Mouse (Mus musculus): ENCODE data around the gene Chrne.

Chrne gene

DNA sequence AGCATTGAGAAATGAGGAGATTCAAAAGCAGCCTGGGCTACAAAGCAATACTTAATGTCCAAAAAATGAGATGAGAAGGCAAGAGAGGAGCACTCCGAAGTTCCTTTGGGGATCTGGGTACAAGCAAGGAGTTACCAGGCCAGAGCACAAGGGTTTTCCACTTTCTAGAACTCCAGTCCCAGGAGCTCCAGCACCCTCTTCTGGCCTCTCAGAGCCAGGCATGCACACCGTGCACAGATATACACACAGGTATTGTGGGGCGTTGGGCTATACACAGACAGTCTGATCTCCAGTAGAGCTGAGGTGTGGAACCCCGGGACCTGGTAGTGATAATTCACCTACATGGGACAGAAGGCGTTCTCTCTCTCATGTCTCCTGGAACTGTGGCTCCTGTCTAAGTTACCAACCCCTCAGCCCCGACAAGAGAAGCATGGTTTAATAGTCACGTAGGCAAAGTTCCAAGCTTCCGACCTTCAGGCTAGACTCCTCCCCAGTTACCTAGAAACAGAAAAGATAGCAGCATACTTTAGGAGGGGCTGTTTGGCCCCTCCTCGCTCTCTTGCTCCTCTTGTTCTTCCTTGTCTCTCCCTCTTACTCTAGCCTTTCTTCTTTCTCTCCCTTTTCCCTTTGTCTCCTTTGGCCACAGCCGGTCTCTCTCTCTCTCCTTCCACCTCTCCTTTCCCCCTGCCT is 4.2 kb upstream of the Chrne start:
- DNase-seq, result no peak

DNA sequence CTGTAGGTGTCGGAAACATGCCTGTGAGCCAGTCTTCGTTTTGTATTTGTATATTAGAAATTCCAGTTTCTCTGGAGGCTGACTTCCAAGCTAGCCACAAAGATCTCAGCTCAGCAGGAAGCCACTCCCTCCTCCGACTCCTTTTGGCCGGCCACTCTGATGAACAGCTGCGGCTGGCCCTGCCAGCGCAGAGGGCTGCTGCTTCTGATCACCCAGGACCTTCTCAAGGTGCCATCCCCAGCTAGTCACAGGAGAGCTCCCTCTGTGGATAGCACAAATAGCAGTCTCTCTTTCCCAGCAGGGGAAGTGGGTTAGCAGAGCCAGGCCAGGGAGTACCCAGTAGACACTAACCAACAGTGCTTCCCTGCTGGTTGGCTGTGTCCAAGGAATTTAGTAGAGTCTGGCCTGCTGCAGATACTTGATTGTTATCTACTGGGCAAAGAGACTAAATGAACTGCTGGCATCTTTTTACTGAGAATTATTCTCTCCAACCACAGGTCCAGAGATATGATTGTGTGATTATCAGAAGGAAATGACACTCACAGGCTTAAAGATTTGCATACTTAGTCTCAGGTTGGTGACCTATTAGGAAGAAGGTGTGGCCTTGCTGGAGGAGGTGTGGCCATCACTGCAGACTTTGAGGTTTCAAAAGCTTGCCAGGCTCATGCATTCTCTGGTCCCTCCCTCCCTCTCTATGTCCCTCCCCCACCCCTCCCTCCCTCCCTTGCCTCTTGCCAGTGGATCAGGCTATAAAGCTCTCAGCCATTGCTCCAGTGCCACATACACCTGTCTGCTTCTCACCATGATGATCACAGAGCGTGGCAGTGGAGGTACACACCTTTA is 3.2 kb upstream of the Chrne start:
- no peak for DNase-seq

DNA sequence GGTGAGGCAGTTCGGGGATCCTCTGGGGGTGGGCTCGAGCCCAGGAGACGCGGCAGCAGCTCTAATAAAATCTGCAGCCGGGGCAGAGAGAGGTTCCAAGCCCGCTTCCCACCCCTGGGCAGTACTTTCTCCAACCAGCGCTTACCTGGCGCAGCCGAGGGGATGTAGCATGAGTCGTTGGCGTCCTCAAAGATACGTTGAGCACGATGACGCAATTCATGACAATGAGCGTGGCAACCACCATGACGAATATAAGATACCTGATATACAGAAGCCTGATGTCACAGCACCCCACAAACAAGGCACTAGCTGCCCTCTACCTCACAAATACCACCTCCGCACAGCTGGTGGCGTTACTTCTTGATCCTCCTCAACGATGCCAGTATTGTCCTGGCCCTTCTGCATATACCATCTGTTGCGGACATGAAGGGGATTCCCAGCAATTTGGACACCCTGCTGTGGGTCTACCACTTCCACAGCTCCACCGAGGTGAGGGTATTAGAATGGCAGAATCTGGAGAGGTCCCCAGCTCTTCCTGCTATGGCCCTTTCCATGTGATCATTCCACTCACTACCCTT is 3.4 kb downstream of the Chrne start, which contains the start of gene 4930544D05Rik:
Gene 4930544D05Rik (plus strand): TSS at position 333 of the 578 bp plus-strand sequence.
- DNase-seq, result no peak

DNA sequence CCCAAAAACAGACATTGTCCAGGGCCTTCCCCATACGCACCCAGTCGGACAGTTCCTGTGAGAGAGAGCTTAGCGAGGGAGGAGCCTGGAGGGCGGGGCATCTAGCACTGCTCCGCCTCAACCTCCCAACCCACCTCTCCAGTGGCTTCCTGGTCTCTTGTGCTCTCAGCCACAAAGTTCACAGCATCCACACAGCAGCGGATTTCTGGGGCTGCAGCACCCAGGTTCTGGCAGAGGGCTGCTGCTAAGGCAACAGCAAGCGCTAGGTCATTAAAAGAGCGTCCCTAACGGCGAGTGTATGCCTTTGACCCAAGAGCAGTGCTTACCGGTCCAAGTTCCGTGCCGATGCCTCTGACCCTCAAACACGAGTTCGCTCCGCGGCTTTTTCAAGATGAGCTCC is 3.9 kb downstream of the Chrne start:
- DNase-seq, result peak; percentile 39 to 56

DNA sequence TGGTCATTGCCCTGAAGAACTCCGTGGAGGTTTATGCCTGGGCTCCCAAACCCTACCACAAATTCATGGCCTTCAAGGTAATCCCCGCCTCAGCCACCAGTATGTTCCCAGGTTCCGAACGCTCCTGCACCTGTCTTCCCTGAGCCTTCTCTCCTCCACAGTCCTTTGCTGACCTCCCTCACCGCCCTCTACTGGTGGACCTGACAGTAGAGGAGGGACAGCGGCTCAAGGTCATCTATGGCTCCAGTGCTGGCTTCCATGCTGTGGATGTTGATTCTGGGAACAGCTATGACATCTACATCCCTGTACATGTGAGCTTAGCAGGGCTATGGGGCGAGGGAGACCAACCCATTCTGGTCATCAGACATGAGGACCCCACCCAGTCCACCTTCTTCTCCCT is 6.5 kb downstream of the Chrne start:
- DNase-seq, result peak in 1 of 2 experiments; percentile 35

DNA sequence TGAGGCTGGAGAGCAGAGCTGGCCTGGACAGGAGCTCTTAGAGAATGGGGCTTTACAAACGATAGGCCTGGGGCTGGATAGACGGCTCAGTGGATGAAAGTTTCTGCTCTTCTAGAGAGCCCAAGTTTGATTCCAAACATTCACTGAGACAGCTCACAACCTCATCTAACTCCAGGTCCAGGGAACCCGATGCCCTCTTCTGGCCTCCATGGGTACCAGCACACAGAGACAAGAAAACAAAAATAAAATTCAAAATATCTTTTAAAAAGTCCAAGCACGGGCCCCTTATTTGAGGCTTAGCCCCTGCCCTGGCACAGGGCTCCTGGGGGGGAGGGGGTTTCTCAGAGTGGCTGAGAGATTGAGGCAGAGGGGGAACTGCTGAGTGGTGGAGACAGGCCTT is 8.3 kb downstream of the Chrne start:
- DNase-seq, result no peak

DNA sequence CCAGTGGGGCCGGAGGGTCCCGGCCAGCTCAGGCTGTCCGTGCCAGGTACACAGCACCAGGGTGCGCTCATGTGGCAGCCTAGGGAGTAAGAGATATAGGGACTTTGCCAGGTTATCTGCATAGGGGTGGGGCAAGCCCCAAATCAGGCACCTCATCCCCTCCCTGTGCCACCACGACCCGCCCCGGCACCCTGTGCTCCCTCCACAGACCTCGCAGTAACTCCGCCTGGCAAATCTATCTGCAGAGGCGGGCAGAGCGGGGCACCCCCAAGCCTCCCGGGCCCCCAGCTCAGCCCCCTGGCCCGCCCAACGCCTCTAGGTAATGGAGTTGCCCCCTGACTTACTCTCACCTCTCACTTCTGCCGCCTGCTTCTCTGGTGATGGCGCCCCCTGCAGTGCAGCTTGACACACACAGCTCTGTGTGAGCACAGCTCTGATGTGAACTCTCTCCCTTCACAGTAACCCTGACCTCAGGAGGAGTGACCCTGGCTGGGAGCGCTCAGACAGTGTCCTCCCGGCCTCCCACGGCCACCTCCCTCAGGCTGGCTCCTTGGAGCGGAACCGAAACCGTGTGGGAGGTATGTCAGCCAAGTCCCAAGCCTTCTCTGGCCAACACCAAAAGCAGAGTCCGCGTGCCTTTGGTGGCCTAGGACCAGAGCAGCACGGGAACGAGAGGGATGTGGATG is 10.5 kb downstream of the Chrne start:
- peak in 1 of 2 experiments; percentile 49 for DNase-seq

DNA sequence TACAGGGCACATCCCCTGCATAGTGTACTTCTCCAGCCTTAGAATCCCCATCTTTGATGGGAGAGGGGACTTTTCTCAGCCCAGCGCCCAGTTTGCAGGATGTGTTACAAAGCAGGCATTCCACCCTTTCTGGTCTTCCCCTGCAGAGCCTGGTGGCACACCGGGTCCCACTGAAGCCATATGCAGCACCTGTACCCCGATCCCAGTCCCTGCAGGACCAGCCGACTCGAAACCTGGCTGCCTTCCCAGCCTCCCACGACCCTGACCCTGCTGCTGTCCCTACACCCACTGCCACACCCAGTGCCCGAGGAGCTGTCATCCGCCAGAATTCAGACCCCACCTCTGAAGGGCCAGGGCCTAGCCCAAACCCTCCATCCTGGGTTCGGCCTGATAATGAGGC is 11.4 kb downstream of the Chrne start:
- DNase-seq, result no peak

DNA sequence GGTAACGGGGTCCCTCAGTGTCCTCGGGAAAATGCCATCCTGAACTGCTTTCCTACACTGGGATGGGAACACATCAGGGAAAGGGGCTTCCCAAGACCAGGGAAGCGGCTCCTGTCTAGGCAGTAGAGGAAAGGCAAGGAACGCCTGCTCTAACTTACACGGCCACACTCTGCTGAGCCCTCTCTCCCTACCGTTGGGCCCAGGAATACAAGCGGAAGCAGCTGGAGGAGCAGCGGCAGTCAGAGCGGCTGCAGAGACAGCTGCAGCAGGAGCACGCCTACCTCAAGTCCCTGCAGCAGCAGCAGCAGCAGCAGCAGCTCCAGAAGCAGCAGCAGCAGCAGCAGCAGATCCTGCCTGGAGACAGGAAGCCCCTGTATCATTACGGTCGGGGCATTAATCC is 12.3 kb downstream of the Chrne start:
- DNase-seq, result no peak

DNA sequence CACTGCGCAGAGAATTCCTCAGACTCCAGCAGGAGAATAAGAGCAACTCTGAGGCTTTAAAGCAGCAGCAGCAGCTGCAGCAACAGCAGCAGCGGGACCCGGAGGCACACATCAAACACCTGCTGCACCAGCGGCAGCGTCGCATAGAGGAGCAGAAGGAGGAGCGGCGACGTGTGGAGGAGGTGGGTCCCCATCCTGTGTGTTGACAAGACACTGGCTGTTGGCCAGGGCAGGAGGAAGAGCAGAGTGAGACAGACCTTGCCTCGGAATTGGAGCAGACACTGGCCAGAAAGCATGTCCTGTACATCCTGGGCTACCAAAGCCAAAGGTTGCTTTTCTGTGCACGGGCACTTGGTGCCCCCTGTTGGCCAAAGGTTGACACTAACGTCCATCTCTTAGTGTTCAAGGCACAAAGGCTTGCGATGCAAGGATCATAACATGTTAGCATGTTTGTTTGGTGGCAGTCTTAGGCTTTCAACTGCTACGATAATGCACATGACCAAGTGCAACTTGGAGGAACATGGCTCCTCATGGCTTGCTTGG is 13.9 kb downstream of the Chrne start:
- peak; percentile 82 to 89 for DNase-seq

DNA sequence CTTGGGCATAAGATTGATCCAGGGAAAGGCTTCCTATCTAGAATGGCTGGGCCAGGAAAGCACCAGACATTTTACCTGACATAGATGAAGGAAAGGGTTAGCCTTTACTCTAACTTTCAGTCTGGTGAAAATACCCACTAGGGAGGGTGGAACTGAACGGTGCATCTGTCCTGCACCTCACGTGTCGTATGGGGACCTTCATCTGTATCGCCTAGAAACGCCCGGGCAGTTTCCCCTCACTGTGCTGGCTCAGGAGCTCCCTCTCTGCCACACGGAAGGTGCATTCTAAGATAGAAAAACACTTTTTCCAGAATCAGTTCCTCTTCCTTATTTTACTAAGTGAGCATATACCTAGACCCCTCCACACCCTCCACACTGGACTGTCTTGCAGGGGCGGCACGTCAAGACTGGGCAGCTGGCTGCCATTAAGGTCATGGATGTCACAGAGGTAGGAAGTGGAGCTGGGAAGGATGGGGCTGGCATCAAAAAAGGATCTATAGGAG is 20.5 kb downstream of the Chrne start:
- DNase-seq, result no peak

DNA sequence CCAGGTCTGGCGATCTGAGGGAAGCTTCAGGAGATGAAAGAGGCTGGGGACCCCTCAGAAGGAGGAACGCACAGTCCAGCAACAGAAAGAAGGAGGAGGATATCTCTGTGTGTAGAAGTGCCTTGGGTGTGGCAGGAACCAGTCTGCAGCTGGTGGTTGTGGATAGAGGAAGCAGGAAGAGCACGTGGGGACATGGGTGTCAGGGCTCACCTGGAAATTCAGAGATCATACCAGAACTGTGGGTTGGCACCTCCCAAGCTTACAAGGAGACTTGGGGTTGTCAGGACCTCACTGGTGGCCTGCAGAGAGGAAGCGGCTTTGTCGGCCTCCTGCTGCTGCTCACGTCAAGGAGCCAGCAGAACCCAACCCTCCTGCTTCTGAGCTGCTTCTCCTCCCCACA is 21.7 kb downstream of the Chrne start:
- DNase-seq, result no peak

DNA sequence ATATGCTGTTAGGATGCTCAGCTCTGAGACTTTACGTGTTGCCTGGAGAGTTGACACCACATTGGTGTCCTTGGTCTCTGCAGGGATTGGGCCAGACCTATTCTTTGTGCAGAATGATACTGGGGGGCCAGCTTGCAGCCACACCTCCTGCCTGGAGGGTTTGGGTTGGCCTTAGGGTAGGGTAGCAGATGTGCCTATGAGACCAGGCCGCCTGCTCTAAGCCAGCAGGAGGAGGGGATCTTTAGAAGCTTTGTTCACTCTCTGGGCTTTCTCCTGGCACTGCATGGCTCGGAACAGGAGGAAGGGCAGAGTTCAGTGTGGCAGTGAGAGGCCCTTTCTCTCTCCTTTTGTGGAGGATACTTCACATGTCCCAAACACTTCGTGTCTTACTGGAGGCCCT is 22.9 kb downstream of the Chrne start:
- no peak for DNase-seq

DNA sequence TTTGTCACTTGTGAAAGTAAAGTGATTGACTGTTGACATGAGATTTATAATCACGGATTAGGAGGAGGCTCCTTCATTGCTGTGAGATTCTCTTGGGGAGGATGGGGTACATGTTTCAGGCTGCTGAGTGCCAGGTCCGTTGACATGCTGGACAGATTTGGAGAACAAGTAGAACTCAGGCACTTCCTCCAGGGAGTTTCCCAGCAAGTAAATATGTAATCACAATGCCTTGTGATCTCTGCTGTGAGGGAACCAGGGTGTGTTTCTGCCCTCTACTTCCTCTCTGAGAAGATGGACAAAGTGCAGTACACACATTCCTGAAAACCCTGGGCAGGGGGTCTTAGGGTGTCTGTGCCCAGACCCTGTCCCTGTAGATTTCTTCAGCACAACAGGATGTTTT is 23.4 kb downstream of the Chrne start:
- no peak for DNase-seq

DNA sequence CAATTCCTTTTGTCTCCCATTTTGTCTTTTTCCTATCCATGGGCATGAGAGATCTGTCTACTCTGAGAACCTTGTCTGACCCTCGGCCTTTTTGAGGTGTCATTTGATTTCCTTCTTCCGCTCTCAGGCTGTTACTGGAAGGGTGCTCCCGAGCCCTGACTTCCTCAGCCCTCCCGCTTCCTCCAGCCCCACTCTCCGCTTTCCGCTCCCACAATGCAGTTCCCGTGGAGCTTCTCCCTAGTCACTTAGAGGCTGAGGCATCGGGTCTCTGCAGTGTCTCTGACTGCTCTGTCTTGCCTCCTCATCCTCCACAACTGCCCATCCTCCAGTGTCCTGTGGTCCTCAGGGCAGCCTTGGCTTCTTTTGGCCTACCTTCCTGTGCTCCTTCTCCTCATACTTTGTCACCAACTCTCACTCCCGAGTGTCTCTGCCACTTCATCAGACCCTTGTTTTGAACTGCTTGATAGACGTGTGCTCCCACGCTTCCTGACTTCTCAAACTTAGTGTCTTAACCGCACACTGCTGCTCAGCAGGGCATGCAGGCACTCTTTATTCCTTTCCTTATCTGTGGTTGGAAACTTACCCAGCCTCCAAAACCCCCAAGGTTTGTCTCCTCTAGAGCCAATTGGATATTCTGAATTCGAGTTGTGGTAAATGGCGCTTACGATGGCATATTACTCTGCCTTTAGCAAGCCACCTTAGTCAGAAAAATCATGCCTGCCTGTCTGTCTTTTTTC is 24.6 kb downstream of the Chrne start:
- no peak for DNase-seq

DNA sequence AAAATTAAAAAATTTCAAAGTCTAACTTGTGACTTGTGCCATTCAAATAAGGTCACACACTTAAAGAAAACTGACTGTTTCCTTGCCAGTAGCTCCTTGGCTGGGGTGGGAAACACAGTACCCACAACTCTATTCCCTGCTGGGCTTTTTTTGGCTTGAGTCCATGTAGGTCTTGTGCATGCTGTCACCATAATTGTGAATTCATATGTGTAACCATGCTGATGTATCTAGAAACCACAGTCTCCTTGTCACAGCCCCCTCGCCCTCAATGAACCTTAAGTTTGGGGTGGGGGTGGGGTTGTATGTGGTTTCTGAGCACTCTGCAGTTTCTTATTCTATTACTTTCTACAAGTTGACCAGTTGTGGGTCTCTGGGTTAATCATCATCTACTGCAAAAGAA is 27.3 kb downstream of the Chrne start:
- peak in 1 of 2 experiments; percentile 42 for DNase-seq

DNA sequence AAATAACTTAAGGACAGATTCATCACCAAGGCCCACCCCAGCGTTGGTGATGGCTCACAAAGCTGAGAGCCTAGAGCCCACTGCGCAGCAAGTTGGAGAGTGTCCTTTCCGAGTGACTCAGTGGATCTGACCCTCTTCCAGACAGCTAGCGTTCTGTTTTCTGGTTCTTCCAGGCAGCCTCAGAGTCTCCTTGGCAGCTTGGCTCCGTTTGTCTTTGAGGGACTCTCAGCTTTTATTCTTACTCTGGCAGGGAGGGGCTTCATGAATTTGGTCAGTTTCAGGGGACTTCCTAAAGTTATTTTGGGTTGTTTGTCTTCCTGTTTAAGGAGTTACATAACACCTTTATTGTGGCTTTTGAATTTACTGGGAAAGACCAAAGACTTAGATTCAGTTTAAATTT is 32.1 kb downstream of the Chrne start:
- DNase-seq, result no peak

DNA sequence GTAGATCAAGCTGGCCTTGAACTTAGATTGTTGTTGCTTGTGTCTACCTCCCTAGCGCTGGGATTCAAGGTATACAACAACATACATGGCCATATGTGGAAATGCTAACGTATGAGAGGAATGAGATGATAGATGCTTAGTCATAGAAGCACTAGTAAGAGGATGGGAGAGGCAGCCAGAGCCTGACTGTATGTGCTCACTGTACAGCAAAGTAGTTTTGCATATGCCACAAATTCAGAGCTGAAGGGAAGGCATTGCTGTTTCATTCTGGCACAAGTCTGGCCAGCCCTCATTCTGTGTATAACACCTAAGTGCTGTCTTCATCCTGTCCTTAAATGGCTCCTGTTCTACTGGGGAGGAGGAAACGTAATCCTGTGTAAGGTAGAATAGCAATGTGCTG is 32.8 kb downstream of the Chrne start:
- DNase-seq, result no peak

DNA sequence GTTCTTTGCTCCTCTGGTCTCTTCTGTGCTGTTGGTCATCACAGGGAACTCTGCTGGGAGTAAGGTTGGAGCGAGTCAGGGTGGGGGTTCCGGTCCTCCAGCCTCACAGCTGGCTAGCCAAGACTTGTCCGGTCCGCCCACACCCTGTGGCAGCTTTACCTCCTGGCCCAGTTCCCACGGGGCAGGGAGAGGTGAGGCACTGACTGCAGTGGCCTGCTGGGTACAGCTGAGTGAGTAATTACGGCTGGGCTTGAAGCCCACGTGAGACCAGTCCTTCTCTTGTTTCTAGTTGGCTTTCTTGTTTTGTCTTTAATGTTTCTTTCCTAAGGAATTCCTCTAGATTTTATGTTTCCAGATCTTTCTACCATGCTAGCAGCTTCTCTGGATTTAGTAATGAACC is 33.6 kb downstream of the Chrne start:
- peak; percentile 52 to 77 for DNase-seq

DNA sequence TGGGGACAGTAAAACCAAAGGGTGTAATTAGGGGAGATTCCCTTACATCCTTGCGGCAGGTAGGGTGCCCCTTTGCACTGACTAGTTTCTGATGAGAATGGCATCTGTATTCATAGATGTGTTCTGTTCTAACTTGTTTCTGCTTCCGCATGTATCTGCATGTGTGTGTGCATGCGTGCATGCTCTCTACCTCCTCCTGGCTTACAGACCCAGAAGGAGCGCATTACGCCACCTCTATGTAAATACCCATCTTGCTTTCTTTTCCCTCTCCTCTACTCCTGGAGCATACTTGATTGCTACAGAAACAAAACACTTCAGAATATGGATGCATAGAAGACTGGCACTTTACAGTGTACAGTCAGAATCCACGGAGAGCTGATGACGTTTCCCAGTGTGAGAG is 35.2 kb downstream of the Chrne start:
- DNase-seq, result no peak

DNA sequence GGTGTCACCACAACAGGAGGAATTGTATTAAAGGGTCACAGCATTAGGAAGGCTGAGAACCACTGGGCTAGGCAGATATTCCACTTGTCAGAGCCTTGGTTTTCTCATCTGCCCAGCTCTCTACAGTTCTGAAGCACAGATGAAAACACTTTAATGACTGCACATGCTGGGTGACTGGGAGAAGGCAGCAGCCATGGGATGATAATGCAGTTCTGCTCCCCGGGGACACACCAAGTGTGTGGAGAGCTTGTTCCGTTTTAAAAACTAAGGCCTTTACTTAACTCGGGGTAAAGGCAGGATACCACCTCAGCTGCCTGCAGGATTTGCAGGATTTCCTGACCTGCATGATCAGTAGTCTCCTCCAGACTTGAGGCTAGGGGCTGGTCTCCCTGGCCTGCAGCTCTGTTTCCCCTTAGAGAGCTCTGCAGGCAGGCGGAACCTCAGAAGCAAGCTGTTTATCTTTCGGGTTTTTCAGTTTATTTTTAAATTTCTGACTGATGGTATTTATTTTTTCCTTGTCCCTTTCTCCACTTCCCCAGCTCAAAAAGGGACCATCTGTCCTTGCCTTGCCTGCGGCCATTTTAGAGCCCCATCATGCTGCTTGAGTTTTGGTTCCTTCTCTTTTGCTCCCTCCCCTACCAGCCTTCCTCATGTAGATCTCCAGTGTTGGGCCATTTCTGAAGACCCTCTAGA is 35.8 kb downstream of the Chrne start:
- no peak for DNase-seq
